Mouse (Mus musculus) G1E (cell line): ENCODE measurements around the gene Ccdc88c.

Experiments used
- CTCF ChIP-seq: IDR thresholded peaks from 2 replicates; pipeline ENCODE4 v1.5.1; 2012; ENCODE audit warnings: low read depth, low read length, inconsistent platforms, mixed read lengths
- GATA1 ChIP-seq: IDR thresholded peaks from 2 replicates; pipeline ENCODE4 v1.6.1; 2012; ENCODE audit warnings: borderline replicate concordance, low read length, inconsistent platforms, mixed read lengths
- TAL1 ChIP-seq: conservative IDR thresholded peaks from 2 replicates; pipeline ENCODE4 v1.6.1; 2012; ENCODE audit warnings: low read depth, low read length, inconsistent platforms, mixed read lengths

- TF ChIP-seq TAL1 (no peak), GATA1 (no peak), CTCF (no peak)
Observed at GRCm38 (mm10) chr12:100995607-100996377, 33.1 kb downstream of the Ccdc88c start.
